Mouse (Mus musculus) CH12.LX (cell line): ENCODE data around the gene Adamts18. TPM values are rescaled to one million over a fixed set of nuclear protein-coding genes. Genes with fewer than 3 reads are reported as not detected.

Source experiments
- DNase-seq: peaks from one replicate; pipeline ENCODE4 v3.0.0-alpha.2; 2013; ENCODE audit errors: extremely low read depth
- H3K27ac ChIP-seq: 2 replicates; pipeline ENCODE4 v1.5.1; 2012; ENCODE audit warnings: low read depth, mild to moderate bottlenecking, control low read depth, moderate library complexity; ENCODE audit not compliant: insufficient read depth
- H3K27me3 ChIP-seq: replicated peaks from 2 replicates; pipeline ENCODE3; 2012; ENCODE audit warnings: inconsistent platforms
- H3K36me3 ChIP-seq, 2 experiments: replicated peaks in 1 of 2; 2 replicates each; pipeline versions ENCODE3 to v1.6.1; 2012; ENCODE audit warnings: inconsistent platforms in 1 of 2, low read length in 1 of 2, mild to moderate bottlenecking in 1 of 2, mixed read lengths in 1 of 2, moderate library complexity in 1 of 2; ENCODE audit not compliant: control insufficient read depth in 1 of 2, insufficient read depth in 1 of 2
- H3K4me1 ChIP-seq, 2 experiments: 2 replicates each; pipeline ENCODE4 v1.6.1; 2012; ENCODE audit warnings: inconsistent platforms in 1 of 2, moderate library complexity in 1 of 2; ENCODE audit not compliant: insufficient read depth in 2 of 2, control insufficient read depth in 1 of 2
- H3K4me2 ChIP-seq: 2 replicates; pipeline ENCODE4 v1.6.1; 2012; ENCODE audit warnings: low read depth, mild to moderate bottlenecking, control low read depth; ENCODE audit not compliant: poor library complexity, insufficient read depth, severe bottlenecking
- H3K4me3 ChIP-seq, 3 experiments: fragments of 150-350 bp in 1 of 3; sonication (generic) in 1 of 3; replicated peaks in 1 of 3; 2 replicates each; pipeline versions ENCODE3 to v1.5.1; 2011 to 2012; ENCODE audit warnings: low read depth in 2 of 3, low read length in 2 of 3, mild to moderate bottlenecking in 2 of 3, moderate library complexity in 2 of 3, control low read depth in 1 of 3, improper control_type of control experiment in 1 of 3, inconsistent platforms in 1 of 3, mixed read lengths in 1 of 3; ENCODE audit not compliant: poor library complexity in 1 of 3
- H3K79me2 ChIP-seq: replicated peaks from 2 replicates; pipeline ENCODE4 v1.6.1; 2012; ENCODE audit warnings: mild to moderate bottlenecking, moderate library complexity; ENCODE audit not compliant: control insufficient read depth, poor library complexity, insufficient read depth, severe bottlenecking; ENCODE audit errors: extremely low read depth
- H3K9ac ChIP-seq: 2 replicates; pipeline ENCODE4 v1.6.1; 2012; ENCODE audit warnings: low read depth, mild to moderate bottlenecking, control low read depth, moderate library complexity; ENCODE audit not compliant: insufficient read depth
- H3K9me3 ChIP-seq: replicated peaks from 2 replicates; pipeline ENCODE3; 2012; ENCODE audit warnings: low read length, inconsistent platforms, mixed read lengths
- CHD2 ChIP-seq: IDR thresholded peaks from 2 replicates; pipeline ENCODE4 v1.6.1; 2011; ENCODE audit warnings: low read length, improper control_type of control experiment
- CTCF ChIP-seq, 2 experiments: IDR thresholded peaks in 1 of 2; conservative IDR thresholded peaks in 1 of 2; 2 replicates each; pipeline ENCODE4 v1.5.1; 2011 to 2012; ENCODE audit warnings: low read depth in 2 of 2, low read length in 2 of 2, improper control_type of control experiment in 1 of 2, inconsistent platforms in 1 of 2, mild to moderate bottlenecking in 1 of 2, moderate library complexity in 1 of 2
- ELF1 ChIP-seq: IDR thresholded peaks from 2 replicates; pipeline ENCODE4 v1.6.1; 2014; ENCODE audit warnings: low read depth, mild to moderate bottlenecking, inconsistent platforms, low read length, improper control_type of control experiment
- GABPA ChIP-seq: IDR thresholded peaks from 2 replicates; pipeline ENCODE4 v1.6.1; 2012; ENCODE audit warnings: low read depth, low read length, improper control_type of control experiment, inconsistent platforms; ENCODE audit not compliant: insufficient replicate concordance
- HCFC1 ChIP-seq: IDR thresholded peaks from 2 replicates; pipeline ENCODE4 v1.6.1; 2012; ENCODE audit warnings: low read depth, mild to moderate bottlenecking, inconsistent platforms, low read length, improper control_type of control experiment
- KAT2A ChIP-seq: IDR thresholded peaks from 2 replicates; pipeline ENCODE4 v1.6.1; 2012; ENCODE audit warnings: low read length, improper control_type of control experiment, inconsistent platforms; ENCODE audit not compliant: insufficient replicate concordance
- MAFK ChIP-seq: IDR thresholded peaks from 2 replicates; pipeline ENCODE4 v1.6.1; 2011; ENCODE audit warnings: low read length, improper control_type of control experiment; ENCODE audit not compliant: insufficient replicate concordance
- MAX ChIP-seq: IDR thresholded peaks from 2 replicates; pipeline ENCODE4 v1.6.1; 2011; ENCODE audit warnings: low read length, improper control_type of control experiment
- MAZ ChIP-seq: IDR thresholded peaks from 2 replicates; pipeline ENCODE4 v1.6.1; 2012; ENCODE audit warnings: low read depth, mild to moderate bottlenecking, inconsistent platforms, low read length, improper control_type of control experiment, moderate library complexity
- MEF2A ChIP-seq: IDR thresholded peaks from 2 replicates; pipeline ENCODE4 v1.6.1; 2014; ENCODE audit warnings: low read depth, mild to moderate bottlenecking, inconsistent platforms, low read length, improper control_type of control experiment, borderline replicate concordance
- MXI1 ChIP-seq: IDR thresholded peaks from 2 replicates; pipeline ENCODE4 v1.6.1; 2011; ENCODE audit warnings: mild to moderate bottlenecking, low read depth, low read length, improper control_type of control experiment
- POLR2AphosphoS2 ChIP-seq: IDR thresholded peaks from 2 replicates; pipeline ENCODE4 v1.6.1; 2011; ENCODE audit warnings: low read depth, low read length, improper control_type of control experiment
- SIN3A ChIP-seq: IDR thresholded peaks from 2 replicates; pipeline ENCODE4 v1.6.1; 2012; ENCODE audit warnings: low read length, improper control_type of control experiment, inconsistent platforms
- SMC3 ChIP-seq: IDR thresholded peaks from 2 replicates; pipeline ENCODE4 v1.6.1; 2011; ENCODE audit warnings: low read depth, low read length, improper control_type of control experiment
- TBP ChIP-seq: conservative IDR thresholded peaks from 2 replicates; pipeline ENCODE4 v1.6.1; 2011; ENCODE audit warnings: low read depth, low read length, improper control_type of control experiment
- TCF12 ChIP-seq: IDR thresholded peaks from 2 replicates; pipeline ENCODE4 v1.6.1; 2014; ENCODE audit warnings: low read depth, mild to moderate bottlenecking, inconsistent platforms, low read length, improper control_type of control experiment
- UBTF ChIP-seq: IDR thresholded peaks from 2 replicates; pipeline ENCODE4 v1.6.1; 2012; ENCODE audit warnings: low read depth, mild to moderate bottlenecking, inconsistent platforms, low read length, improper control_type of control experiment, moderate library complexity
- USF2 ChIP-seq: conservative IDR thresholded peaks from 2 replicates; pipeline ENCODE4 v1.6.1; 2011; ENCODE audit warnings: low read depth, low read length, improper control_type of control experiment
- ZNF384 ChIP-seq: IDR thresholded peaks from 2 replicates; pipeline ENCODE4 v1.6.1; 2012; ENCODE audit warnings: low read depth, low read length, improper control_type of control experiment, inconsistent platforms
- dilution Hi-C: fragments of 300-500 bp; cut with MboI; formaldehyde crosslinking; loops from 2 replicates; pipeline ENCODE4 v1.14.3; 2020; ENCODE audit warnings: low sequenced_read_pairs; ENCODE audit not compliant: extremely low pct_unique_long_range_greater_than_20kb, extremely low pct_ligation_motif_present
- in situ Hi-C: fragments of 300-500 bp; cut with MboI; formaldehyde crosslinking; loops from 3 replicates; pipeline ENCODE4 v1.14.3; 2019; ENCODE audit warnings: low sequenced_read_pairs, low pct_ligation_motif_present, low pct_unique_long_range_greater_than_20kb, mixed read lengths
- polyA plus RNA-seq: library from polyadenylated mRNA; unstranded; fragments of >175 nt; gene quantifications from 2 replicates; pipeline ENCODE4 v1.2.1, GENCODE M21; 2012; ENCODE audit warnings: low read depth; ENCODE audit not compliant: insufficient read length
- total RNA-seq, 2 experiments: library from RNA; depleted of rRNA; stranded (reverse); fragments of 300-350 nt in 1 of 2; fragments of >200 nt in 1 of 2; gene quantifications; 2 replicates each; pipeline ENCODE4 v1.2.3; 2012 to 2014

Adamts18 gene
- total and polyA plus RNA-seq, 3 experiments, result not detected

DNA sequence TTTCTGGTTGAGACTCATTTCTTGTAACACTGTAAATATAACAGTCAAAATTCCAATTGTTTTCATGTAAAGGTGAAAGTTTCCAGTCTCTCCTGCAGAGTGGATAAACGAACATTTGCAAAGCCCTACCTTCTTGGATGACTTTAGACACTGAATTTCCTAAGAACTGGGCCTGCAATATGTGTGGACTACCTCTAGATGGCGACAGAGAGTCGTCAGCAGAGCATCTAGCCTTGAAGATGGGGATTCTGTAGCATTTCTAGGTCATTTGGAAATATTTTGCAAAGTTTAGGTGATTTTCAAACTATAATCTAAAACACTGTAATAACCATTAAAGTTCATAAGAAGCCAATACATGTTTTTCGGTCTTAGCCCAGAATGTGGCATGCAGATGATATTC lies 3.1 kb upstream of the Adamts18 start:
- H3K4me2 ChIP-seq, result no peak overlapping the region
- TF ChIP-seq HCFC1 (no peak), ZNF384 (no peak), MAZ (no peak), POLR2AphosphoS2 (no peak), TCF12 (no peak), MEF2A (no peak), SMC3 (peak; percentile 5; the same call in 1 of the 2 replicates), CTCF (conservative IDR thresholded peaks at IDR 0.05 in 1 of 2, IDR thresholded peaks at IDR 0.05 in 1 of 2; ENCODE audit: low read depth in 2 of 2, low read length in 2 of 2) (peak; percentile 44 to 45), UBTF (no peak), MXI1 (no peak), CHD2 (no peak)
- TF ChIP-seq, all 38 proteins: peak for 2
- Histone ChIP-seq H3K9me3 (peaks cover 84% of the 10 kb centered on the region), H3K27me3 (no peaks in the 10 kb centered on the region), H3K36me3 (no peaks in the 10 kb centered on the region), H3K79me2 (no peaks in the 10 kb centered on the region), H3K4me1 (no peaks in the 10 kb centered on the region), H3K9ac (no peak overlapping the region), H3K4me3 (no peak overlapping the region), H3K27ac (no peak overlapping the region)
- peak; percentile 0 for DNase-seq
- in situ Hi-C loops, result no loop called here
- dilution Hi-C loops, result no loop called here

DNA sequence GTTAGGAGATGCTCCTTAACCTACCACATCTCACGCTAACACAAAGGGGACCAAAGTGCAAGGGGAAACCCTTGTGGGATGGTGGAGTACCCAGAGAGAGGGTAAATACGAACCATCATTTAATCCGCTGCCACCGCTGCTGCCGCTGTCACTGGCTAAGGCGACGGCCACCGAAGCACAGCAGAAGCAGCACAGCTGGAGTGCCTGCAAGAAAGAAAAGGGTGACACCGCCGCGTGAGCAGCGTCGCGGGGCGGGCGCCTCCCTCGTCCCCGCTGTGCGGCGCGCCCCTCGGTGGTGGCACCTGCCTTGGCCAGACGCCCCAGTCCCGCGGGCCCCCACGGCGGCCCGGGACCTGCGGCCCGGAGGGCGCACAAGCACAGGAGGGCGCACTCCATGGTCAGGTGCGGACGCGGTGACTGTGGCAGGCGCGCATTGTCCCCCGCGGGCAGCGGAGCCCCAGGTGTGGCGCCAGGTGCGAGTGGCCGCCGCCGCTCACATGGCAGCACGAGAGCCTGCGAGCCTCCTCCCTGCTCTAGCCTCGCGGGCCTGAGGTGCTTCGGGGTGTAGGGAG lies 371 bp downstream of the Adamts18 start:
- Histone ChIP-seq H3K9me3 (peaks cover 79% of the 10 kb centered on the region), H3K27ac (no peak overlapping the region), H3K27me3 (no peaks in the 10 kb centered on the region), H3K4me1 (no peaks in the 10 kb centered on the region), H3K4me2 (no peak overlapping the region), H3K4me3 (no peak overlapping the region), H3K36me3 (no peaks in the 10 kb centered on the region), H3K79me2 (no peaks in the 10 kb centered on the region), H3K9ac (no peak overlapping the region)
- dilution Hi-C loops, result no loop called here
- in situ Hi-C loops, result no loop called here
- DNase-seq, result no peak
- TF ChIP-seq SIN3A (no peak), KAT2A (no peak), SMC3 (no peak), ELF1 (no peak), GABPA (no peak), ZNF384 (no peak), USF2 (no peak), TBP (no peak), MAX (no peak), MXI1 (no peak), MAFK (no peak)
